Mouse (Mus musculus) midbrain, embryonic 16.5 days (tissue): ENCODE measurements at regions not wholly inside any gene's neighbourhood (a gene's known extent, or its start where the extent isn't known, plus 50 kb on each side); places are given as distances from the start of the nearest gene placed in this dataset.

Experiments
- ATAC-seq: fragments of 200-750 bp; cut with Nextera tagmentation; 2 replicates; pipeline ENCODE4 v1.8.0; 2017; ENCODE audit warnings: moderate TSS enrichment
- H3K27ac ChIP-seq: fragments of 300-500 bp; sonication (generic); 2 replicates; pipeline ENCODE4 v1.5.1; 2014; ENCODE audit warnings: mild to moderate bottlenecking, low read length, mixed read lengths
- H3K27me3 ChIP-seq: fragments of 300-500 bp; sonication (generic); 2 replicates; pipeline ENCODE4 v1.6.1; 2014; ENCODE audit warnings: low read depth, low read length, mixed read lengths; ENCODE audit not compliant: control insufficient read depth, insufficient read depth
- H3K36me3 ChIP-seq: fragments of 300-500 bp; sonication (generic); 2 replicates; pipeline ENCODE4 v1.6.1; 2014; ENCODE audit warnings: mild to moderate bottlenecking, low read length, moderate library complexity, mixed read lengths; ENCODE audit not compliant: control insufficient read depth, insufficient read depth
- H3K4me1 ChIP-seq: fragments of 300-500 bp; sonication (generic); 2 replicates; pipeline ENCODE4 v1.6.1; 2014; ENCODE audit warnings: mild to moderate bottlenecking, low read length, mixed read lengths; ENCODE audit not compliant: control insufficient read depth, insufficient read depth
- H3K4me2 ChIP-seq: fragments of 300-500 bp; sonication (generic); 2 replicates; pipeline ENCODE4 v1.6.1; 2014; ENCODE audit warnings: mild to moderate bottlenecking, low read length, mixed read lengths
- H3K4me3 ChIP-seq: fragments of 300-500 bp; sonication (generic); 2 replicates; pipeline ENCODE4 v1.5.1; 2014; ENCODE audit warnings: low read depth, mild to moderate bottlenecking, low read length, moderate library complexity, mixed read lengths
- H3K9ac ChIP-seq: fragments of 300-500 bp; sonication (generic); 2 replicates; pipeline ENCODE4 v1.6.1; 2014; ENCODE audit warnings: low read depth, low read length, mixed read lengths
- H3K9me3 ChIP-seq: fragments of 300-500 bp; sonication (generic); replicated peaks from 2 replicates; pipeline ENCODE4 v1.6.1; 2014; ENCODE audit warnings: mild to moderate bottlenecking, low read length, mixed read lengths; ENCODE audit not compliant: control insufficient read depth, poor library complexity, severe bottlenecking
- WGBS: fragments of 180-500 bp; shearing (Covaris S2); extraction: QIAGEN DNeasy Blood & Tissue Kit; methylation state at CpG from one replicate; pipeline ENCODE4 v1.1.7; 2014; 5-methylcytosine and 5-hydroxymethylcytosine counted together

- no peak for ATAC-seq
- H3K27me3 ChIP-seq = no peaks in the 10 kb centered on the region
- H3K36me3 ChIP-seq = no peaks in the 10 kb centered on the region
- H3K27ac ChIP-seq = no peak overlapping the region
- H3K9ac ChIP-seq = no peak overlapping the region
- 87% methylated on average over 2 of the region's 2 CpGs for WGBS
- no peaks in the 10 kb centered on the region for H3K4me1 ChIP-seq
- H3K4me2 ChIP-seq = no peak overlapping the region
- no peak overlapping the region for H3K4me3 ChIP-seq
- H3K9me3 ChIP-seq = no peaks in the 10 kb centered on the region
Measured at GRCm38 (mm10) chr11:14195081-14195480, 404.0 kb upstream of the Pom121l12 start.
